Mouse (Mus musculus): ENCODE results near the gene Ubl4b. TPM values are rescaled to one million over a fixed set of nuclear protein-coding genes. Genes with fewer than 3 reads are reported as not detected.

Ubl4b gene
- polyA plus RNA-seq, 1 experiment: not detected

- H3K4me3 ChIP-seq (ENCODE audit: insufficient read depth, low read length): no peak overlapping the region
- H3K27ac ChIP-seq (ENCODE audit: insufficient read depth, low read length): no peak overlapping the region
- TF ChIP-seq CTCF (IDR thresholded peaks at IDR 0.05; ENCODE audit: extremely low read depth, insufficient read depth, low read length): no peak
- TF ChIP-seq POLR2A (IDR thresholded peaks at IDR 0.05; ENCODE audit: extremely low read depth, insufficient read depth, low read length): no peak
- H3K4me1 ChIP-seq (ENCODE audit: control insufficient read depth, insufficient read depth, low read length): no peaks in the 10 kb centered on the region
These were observed 36.7 kb upstream of the Ubl4b start for GRCm38 (mm10) chr3:107591612-107592011.

GRCm38 (mm10) chr3:107586504-107586903 lies 31.6 kb upstream of the Ubl4b start:
- Histone ChIP-seq H3K4me3 (ENCODE audit: insufficient read depth, low read length) (no peak overlapping the region), H3K27ac (ENCODE audit: insufficient read depth, low read length) (no peak overlapping the region), H3K4me1 (ENCODE audit: control insufficient read depth, insufficient read depth, low read length) (no peaks in the 10 kb centered on the region)
- no peak for TF ChIP-seq POLR2A (IDR thresholded peaks at IDR 0.05; ENCODE audit: extremely low read depth, insufficient read depth, low read length)
- no peak for TF ChIP-seq CTCF (IDR thresholded peaks at IDR 0.05; ENCODE audit: extremely low read depth, insufficient read depth, low read length)

GRCm38 (mm10) chr3:107583893-107584292 lies 29.0 kb upstream of the Ubl4b start:
- H3K4me1 ChIP-seq (ENCODE audit: control insufficient read depth, insufficient read depth, low read length): no peaks in the 10 kb centered on the region
- no peak for TF ChIP-seq CTCF (IDR thresholded peaks at IDR 0.05; ENCODE audit: extremely low read depth, insufficient read depth, low read length)
- TF ChIP-seq POLR2A (IDR thresholded peaks at IDR 0.05; ENCODE audit: extremely low read depth, insufficient read depth, low read length): no peak
- no peak overlapping the region for H3K27ac ChIP-seq (ENCODE audit: insufficient read depth, low read length)
- H3K4me3 ChIP-seq (ENCODE audit: insufficient read depth, low read length): no peak overlapping the region

- Histone ChIP-seq H3K27ac (ENCODE audit: insufficient read depth, low read length) (no peak overlapping the region), H3K4me1 (ENCODE audit: control insufficient read depth, insufficient read depth, low read length) (no peaks in the 10 kb centered on the region)
These were observed 28.2 kb upstream of the Ubl4b start for GRCm38 (mm10) chr3:107582875-107583767.

GRCm38 (mm10) chr3:107582130-107582874 lies 27.4 kb upstream of the Ubl4b start:
- H3K27ac ChIP-seq (ENCODE audit: insufficient read depth, low read length): no peak overlapping the region
- no peaks in the 10 kb centered on the region for H3K4me1 ChIP-seq (ENCODE audit: control insufficient read depth, insufficient read depth, low read length)
- no peak overlapping the region for H3K4me3 ChIP-seq (ENCODE audit: insufficient read depth, low read length)
- TF ChIP-seq CTCF (IDR thresholded peaks at IDR 0.05; ENCODE audit: extremely low read depth, insufficient read depth, low read length) (no peak), POLR2A (IDR thresholded peaks at IDR 0.05; ENCODE audit: extremely low read depth, insufficient read depth, low read length) (no peak)

More at GRCm38 (mm10) chr3:107582875-107583767, 28.2 kb upstream of the Ubl4b start:
- TF ChIP-seq CTCF (IDR thresholded peaks at IDR 0.05; ENCODE audit: extremely low read depth, insufficient read depth, low read length): no peak
- no peak overlapping the region for H3K4me3 ChIP-seq (ENCODE audit: insufficient read depth, low read length)

- TF ChIP-seq POLR2A (IDR thresholded peaks at IDR 0.05; ENCODE audit: extremely low read depth, insufficient read depth, low read length) (no peak), CTCF (IDR thresholded peaks at IDR 0.05; ENCODE audit: extremely low read depth, insufficient read depth, low read length) (no peak)
- Histone ChIP-seq H3K27ac (ENCODE audit: insufficient read depth, low read length) (no peak overlapping the region), H3K4me1 (ENCODE audit: control insufficient read depth, insufficient read depth, low read length) (no peaks in the 10 kb centered on the region), H3K4me3 (ENCODE audit: insufficient read depth, low read length) (no peak overlapping the region)
These were observed 26.5 kb upstream of the Ubl4b start for GRCm38 (mm10) chr3:107581103-107582010.

- peak; percentile 51 for TF ChIP-seq CTCF (IDR thresholded peaks at IDR 0.05; ENCODE audit: extremely low read depth, insufficient read depth, low read length)
- TF ChIP-seq POLR2A (IDR thresholded peaks at IDR 0.05; ENCODE audit: extremely low read depth, insufficient read depth, low read length): no peak
- Histone ChIP-seq H3K27ac (ENCODE audit: insufficient read depth, low read length) (no peak overlapping the region), H3K4me1 (ENCODE audit: control insufficient read depth, insufficient read depth, low read length) (no peaks in the 10 kb centered on the region), H3K4me3 (ENCODE audit: insufficient read depth, low read length) (no peak overlapping the region)
These were observed 24.6 kb upstream of the Ubl4b start for GRCm38 (mm10) chr3:107579466-107579865.

- H3K4me3 ChIP-seq (ENCODE audit: insufficient read depth, low read length): no peak overlapping the region
- no peaks in the 10 kb centered on the region for H3K4me1 ChIP-seq (ENCODE audit: control insufficient read depth, insufficient read depth, low read length)
- H3K27ac ChIP-seq (ENCODE audit: insufficient read depth, low read length): no peak overlapping the region
- no peak for TF ChIP-seq CTCF (IDR thresholded peaks at IDR 0.05; ENCODE audit: extremely low read depth, insufficient read depth, low read length)
- TF ChIP-seq POLR2A (IDR thresholded peaks at IDR 0.05; ENCODE audit: extremely low read depth, insufficient read depth, low read length): no peak
These were observed 23.0 kb upstream of the Ubl4b start for GRCm38 (mm10) chr3:107577810-107578390.

- Histone ChIP-seq H3K27ac (ENCODE audit: insufficient read depth, low read length) (no peak overlapping the region), H3K4me1 (ENCODE audit: control insufficient read depth, insufficient read depth, low read length) (no peaks in the 10 kb centered on the region), H3K4me3 (ENCODE audit: insufficient read depth, low read length) (no peak overlapping the region)
- no peak for TF ChIP-seq CTCF (IDR thresholded peaks at IDR 0.05; ENCODE audit: extremely low read depth, insufficient read depth, low read length)
These were observed 21.9 kb upstream of the Ubl4b start for GRCm38 (mm10) chr3:107576807-107577206.

Data from cortical plate, adult 2 months (tissue).